Mouse (Mus musculus) adrenal gland, postnatal 36 days (tissue): ENCODE results near the gene Dclk2. TPM values are rescaled to one million over a fixed set of nuclear protein-coding genes. Genes with fewer than 3 reads are reported as not detected.
A peak's percentile ranks its signal among the peaks of the same experiment; 100 is the strongest.

Source experiments
- DNase-seq, 2 experiments: peaks; one replicate each; pipeline ENCODE4 v3.0.0; 2021; ENCODE audit warnings: mixed read lengths in 1 of 2
- total RNA-seq, 2 experiments: library from RNA; stranded (reverse); gene quantifications; 2 replicates each; pipeline ENCODE4 v1.2.3; 2021

Gene Dclk2
- total RNA-seq, 2 experiments from 2014 or later: 5.9 to 6.1 TPM

GRCm38 (mm10) chr3:86797871-86798460, 122.7 kb downstream of the Dclk2 start:
- DNase-seq: no peak

GRCm38 (mm10) chr3:86796716-86797115, 123.9 kb downstream of the Dclk2 start:
- peak in 1 of 2 experiments; percentile 17 for DNase-seq

- peak; percentile 39 to 43 for DNase-seq
Measured at GRCm38 (mm10) chr3:86793720-86794191, 126.9 kb downstream of the Dclk2 start.

GRCm38 (mm10) chr3:86793264-86793663, 127.4 kb downstream of the Dclk2 start:
- DNase-seq: peak; percentile 47 to 53

GRCm38 (mm10) chr3:86789752-86790151, 130.9 kb downstream of the Dclk2 start:
- no peak for DNase-seq

- DNase-seq: peak; percentile 69 to 82
Measured at GRCm38 (mm10) chr3:86788711-86789110, 131.9 kb downstream of the Dclk2 start.

GRCm38 (mm10) chr3:86787423-86788123, 133.1 kb downstream of the Dclk2 start:
- DNase-seq: peak in 1 of 2 experiments; percentile 38

- peak; percentile 65 to 68 for DNase-seq
Measured at GRCm38 (mm10) chr3:86786845-86787351, 133.8 kb downstream of the Dclk2 start.

- peak; percentile 6 to 11 for DNase-seq
Measured at GRCm38 (mm10) chr3:86786280-86786679, 134.4 kb downstream of the Dclk2 start.

GRCm38 (mm10) chr3:86784930-86785329, 135.7 kb downstream of the Dclk2 start:
- DNase-seq: no peak

- no peak for DNase-seq
Measured at GRCm38 (mm10) chr3:86784051-86784450, 136.6 kb downstream of the Dclk2 start.

- peak in 1 of 2 experiments; percentile 39 for DNase-seq
Measured at GRCm38 (mm10) chr3:86779704-86780103, 140.9 kb downstream of the Dclk2 start.

- no peak for DNase-seq
Measured at GRCm38 (mm10) chr3:86775444-86775828, 145.2 kb downstream of the Dclk2 start.

GRCm38 (mm10) chr3:86774566-86775443, 145.8 kb downstream of the Dclk2 start:
- peak; percentile 19 to 26 for DNase-seq

- DNase-seq: no peak
Measured at GRCm38 (mm10) chr3:86768969-86769368, 151.7 kb downstream of the Dclk2 start.

- no peak for DNase-seq
Measured at GRCm38 (mm10) chr3:86768553-86768952, 152.1 kb downstream of the Dclk2 start.

- DNase-seq: no peak
Measured at GRCm38 (mm10) chr3:86762456-86762855, 158.2 kb downstream of the Dclk2 start.

GRCm38 (mm10) chr3:86762036-86762415, 158.6 kb downstream of the Dclk2 start:
- no peak for DNase-seq

- peak; percentile 63 to 78 for DNase-seq
Measured at GRCm38 (mm10) chr3:86761095-86762035, 159.3 kb downstream of the Dclk2 start.

GRCm38 (mm10) chr3:86760474-86760873, 160.2 kb downstream of the Dclk2 start:
- no peak for DNase-seq

- no peak for DNase-seq
Measured at GRCm38 (mm10) chr3:86759834-86760233, 160.8 kb downstream of the Dclk2 start.
